Mouse (Mus musculus): ENCODE results near the gene Prkce.

DNA sequence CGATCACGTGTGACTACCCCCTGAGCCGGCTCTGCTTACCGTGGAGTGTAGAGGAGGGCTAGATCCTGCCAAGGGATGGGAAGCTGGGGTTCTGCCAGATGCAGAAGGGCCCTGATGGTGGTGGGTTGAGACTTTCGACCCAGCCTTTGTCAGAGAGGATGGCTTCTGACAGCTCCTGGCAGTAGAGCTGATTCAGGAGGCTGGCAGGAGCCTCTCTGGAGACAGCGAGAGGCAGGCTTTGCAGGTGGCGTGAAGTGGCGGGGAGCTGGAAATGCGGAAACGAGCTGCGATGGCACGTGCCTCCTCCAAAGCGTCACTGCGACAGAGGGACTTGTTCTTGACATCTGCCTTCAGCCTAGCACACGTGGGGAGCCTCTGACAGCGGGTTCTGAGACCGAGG, 250.7 kb downstream of the Prkce start:
- no peak for TF ChIP-seq EP300 (IDR thresholded peaks at IDR 0.05; ENCODE audit: low read depth)
- TF ChIP-seq CTCF (IDR thresholded peaks at IDR 0.05; ENCODE audit: low read depth) = no peak
